Mouse (Mus musculus) stomach, postnatal 0 days (tissue): ENCODE data around the gene Syt2. TPM values are rescaled to one million over a fixed set of nuclear protein-coding genes. Genes with fewer than 3 reads are reported as not detected.

ENCODE experiments used
- ATAC-seq: fragments of 200-750 bp; cut with Nextera tagmentation; 2 replicates; pipeline ENCODE4 v1.8.0; 2017; ENCODE audit not compliant: low FRiP score, low TSS enrichment
- DNase-seq: peaks from one replicate; pipeline ENCODE4 v3.0.0-alpha.2; 2016; ENCODE audit warnings: low spot score
- H3K27ac ChIP-seq: fragments of 300-500 bp; sonication (generic); replicated peaks from 2 replicates; pipeline ENCODE4 v1.5.1; 2014; ENCODE audit warnings: mild to moderate bottlenecking, control low read depth
- H3K27me3 ChIP-seq: fragments of 300-500 bp; sonication (generic); 2 replicates; pipeline ENCODE4 v1.6.1; 2014; ENCODE audit warnings: low read length; ENCODE audit not compliant: control insufficient read depth, insufficient read depth
- H3K36me3 ChIP-seq: fragments of 300-500 bp; sonication (generic); 2 replicates; pipeline ENCODE4 v1.6.1; 2014; ENCODE audit warnings: low read length, mixed read lengths; ENCODE audit not compliant: control insufficient read depth, insufficient read depth
- H3K4me1 ChIP-seq: fragments of 300-500 bp; sonication (generic); replicated peaks from 2 replicates; pipeline ENCODE4 v1.6.1; 2014; ENCODE audit warnings: antibody characterized with exemption; ENCODE audit not compliant: control insufficient read depth, insufficient read depth
- H3K4me2 ChIP-seq: fragments of 300-500 bp; sonication (generic); replicated peaks from 2 replicates; pipeline ENCODE4 v1.6.1; 2014; ENCODE audit warnings: low read depth, mild to moderate bottlenecking, control low read depth, moderate library complexity
- H3K4me3 ChIP-seq: fragments of 300-500 bp; sonication (generic); 2 replicates; pipeline ENCODE4 v1.5.1; 2014; ENCODE audit warnings: low read depth, low read length, control low read depth
- H3K9ac ChIP-seq: fragments of 300-500 bp; sonication (generic); 2 replicates; pipeline ENCODE4 v1.6.1; 2014; ENCODE audit warnings: mild to moderate bottlenecking, low read length, control low read depth, mixed read lengths
- H3K9me3 ChIP-seq: fragments of 300-500 bp; sonication (generic); 2 replicates; pipeline ENCODE4 v1.6.1; 2016; ENCODE audit warnings: low read length; ENCODE audit not compliant: control insufficient read depth
- CTCF ChIP-seq: IDR thresholded peaks from 2 replicates; pipeline ENCODE4 v1.5.1; 2016; ENCODE audit warnings: antibody characterized with exemption, low read depth, mild to moderate bottlenecking, moderate library complexity
- EP300 ChIP-seq: optimal IDR thresholded peaks from 2 replicates; pipeline ENCODE3; 2016; ENCODE audit warnings: antibody characterized with exemption
- WGBS: fragments of 180-500 bp; shearing (Covaris S2); extraction: QIAGEN DNeasy Blood & Tissue Kit; methylation state at CpG from one replicate; pipeline ENCODE4 v1.1.7; 2014; 5-methylcytosine and 5-hydroxymethylcytosine counted together
- polyA plus RNA-seq: library from polyadenylated mRNA; unstranded; fragments of >200 nt; fragmentation: Nextera tagmentation; extraction: Ambion mirVana; gene quantifications from 2 replicates; pipeline ENCODE4 v1.2.1, GENCODE M21; 2015

Gene Syt2
- polyA plus RNA-seq: 0.50 and 0.58 TPM in 2 replicates

DNA sequence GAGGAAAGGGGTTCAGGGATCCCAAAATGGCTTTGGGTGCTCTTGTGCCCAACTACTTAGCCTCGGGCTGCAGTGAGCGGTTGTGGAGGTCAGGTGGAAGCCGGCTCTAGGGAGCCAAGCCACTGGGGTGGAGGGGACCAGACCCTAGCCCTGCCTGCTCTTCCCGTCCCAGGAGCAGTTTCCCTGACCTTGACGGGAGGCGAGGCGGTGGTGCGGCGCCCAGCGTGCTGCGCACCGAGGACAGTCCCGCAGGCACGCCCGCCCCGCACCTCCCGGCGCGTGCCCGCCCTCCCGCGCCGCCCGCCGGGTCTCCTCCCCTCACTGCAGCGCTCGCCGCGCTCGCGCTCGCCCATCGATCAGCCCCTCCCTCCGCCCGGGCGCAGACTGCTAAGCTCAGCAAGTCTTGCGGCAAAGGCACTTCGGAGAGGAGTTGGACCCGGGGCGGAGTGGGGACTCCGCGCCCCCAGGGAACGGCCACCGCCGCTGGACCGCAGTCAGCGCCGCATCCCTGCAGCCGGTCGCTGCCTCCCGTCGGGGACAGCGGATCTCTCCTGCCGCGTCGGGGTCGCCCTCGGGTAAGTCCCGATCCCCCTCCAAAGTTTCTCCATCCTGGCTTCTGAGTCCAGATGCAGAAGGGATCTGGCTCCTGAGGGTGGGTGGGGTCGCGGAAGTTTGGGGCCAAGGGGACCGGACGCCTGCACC, at the start of gene Syt2:
Syt2 (plus strand) TSS at position 417 of the 702 bp plus-strand sequence.
- H3K4me3 ChIP-seq: peak within 1 kb of the TSS; percentile 52
- H3K4me2 ChIP-seq: peak within 1 kb of the TSS; percentile 84
- DNase-seq: peak; percentile 61
- H3K27ac ChIP-seq: no peak within 1 kb of the TSS
- H3K4me1 ChIP-seq: peaks cover 2% of the 10 kb centered on the region; the same call in 1 of the 2 replicates
- under 1% methylated on average over 57 of the region's 63 CpGs for WGBS
- no peaks in the 10 kb centered on the region; the same call in 1 of the 2 replicates for H3K27me3 ChIP-seq
- H3K9ac ChIP-seq: peak within 1 kb of the TSS; percentile 61
- peak; percentile 51 for ATAC-seq
- no peaks in the 10 kb centered on the region for H3K36me3 ChIP-seq
- no peak for TF ChIP-seq EP300
- TF ChIP-seq CTCF: no peak
- H3K9me3 ChIP-seq: no peaks in the 10 kb centered on the region

DNA sequence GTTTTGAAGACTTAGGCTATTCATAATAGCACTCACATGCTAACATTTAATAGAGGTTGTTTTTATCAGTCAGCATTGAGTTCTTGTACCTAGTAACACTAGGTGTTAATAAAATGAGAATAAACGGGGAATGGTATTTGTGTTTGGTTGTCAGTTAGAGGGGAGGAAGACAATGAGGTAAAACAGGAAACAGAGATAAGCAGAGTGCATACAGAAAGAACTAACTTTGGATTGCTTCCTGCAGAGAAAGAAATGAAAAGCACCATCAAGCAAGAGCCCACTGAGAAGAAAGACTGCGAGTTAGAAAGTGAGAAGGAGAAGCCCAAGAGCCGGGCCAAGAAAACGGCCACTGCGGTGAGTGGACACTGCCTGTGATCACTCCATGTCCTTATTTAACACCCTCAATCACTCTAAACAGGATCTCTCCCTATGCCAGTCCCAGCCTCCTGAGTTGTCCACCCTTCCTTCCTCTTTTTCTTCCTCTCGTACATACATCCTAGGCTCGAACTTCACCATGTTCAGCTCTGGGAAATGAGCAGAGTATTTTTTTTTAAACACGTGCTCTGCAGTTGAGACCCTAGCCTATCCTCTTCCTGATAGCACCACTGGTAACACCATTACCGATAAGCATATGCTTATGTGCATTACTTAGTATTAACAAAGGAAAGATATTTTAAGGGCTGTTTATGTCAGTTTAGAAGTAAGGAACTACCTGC, 49.0 kb upstream of the Syt2 start:
- H3K4me3 ChIP-seq: no peak overlapping the region
- ATAC-seq (no peak), DNase-seq (no peak)
- H3K27ac ChIP-seq: no peak overlapping the region
- H3K4me2 ChIP-seq: no peak overlapping the region
- WGBS: 81% methylated on average over 9 of the region's 9 CpGs
- no peak overlapping the region for H3K9ac ChIP-seq
- TF ChIP-seq CTCF: no peak
- TF ChIP-seq EP300: no peak
- no peaks in the 10 kb centered on the region for H3K9me3 ChIP-seq
- H3K4me1 ChIP-seq: no peaks in the 10 kb centered on the region
- no peaks in the 10 kb centered on the region for H3K27me3 ChIP-seq
- peaks cover 28% of the 10 kb centered on the region for H3K36me3 ChIP-seq

DNA sequence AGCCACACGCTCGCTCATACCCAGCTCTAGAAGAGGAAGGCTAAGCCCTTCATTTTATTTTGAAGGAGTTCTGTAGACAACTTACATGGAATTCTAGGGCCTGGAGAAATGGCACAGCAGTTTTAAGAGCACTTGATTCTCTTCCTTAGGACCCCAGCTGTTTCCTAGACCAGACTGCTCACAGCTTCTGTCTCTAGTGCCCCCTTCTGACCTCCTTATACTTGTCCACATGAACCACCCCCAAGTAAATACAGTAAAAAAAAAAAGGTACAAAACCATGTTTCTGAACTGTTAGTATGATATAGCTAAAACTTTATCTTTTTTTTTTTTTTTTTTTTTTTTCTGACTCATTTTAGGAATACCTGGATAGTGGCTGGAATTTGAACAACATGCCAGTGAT, 42.4 kb upstream of the Syt2 start:
- Histone ChIP-seq H3K27ac (no peak overlapping the region), H3K4me2 (no peak overlapping the region), H3K4me3 (no peak overlapping the region), H3K36me3 (peaks cover 24% of the 10 kb centered on the region), H3K9me3 (no peaks in the 10 kb centered on the region), H3K27me3 (no peaks in the 10 kb centered on the region), H3K9ac (no peak overlapping the region), H3K4me1 (no peaks in the 10 kb centered on the region)
- DNase-seq (no peak), ATAC-seq (no peak)
- peak; percentile 20; the same call in 1 of the 2 replicates for TF ChIP-seq CTCF
- TF ChIP-seq EP300: no peak
- WGBS: 100% methylated on average over 2 of the region's 2 CpGs

DNA sequence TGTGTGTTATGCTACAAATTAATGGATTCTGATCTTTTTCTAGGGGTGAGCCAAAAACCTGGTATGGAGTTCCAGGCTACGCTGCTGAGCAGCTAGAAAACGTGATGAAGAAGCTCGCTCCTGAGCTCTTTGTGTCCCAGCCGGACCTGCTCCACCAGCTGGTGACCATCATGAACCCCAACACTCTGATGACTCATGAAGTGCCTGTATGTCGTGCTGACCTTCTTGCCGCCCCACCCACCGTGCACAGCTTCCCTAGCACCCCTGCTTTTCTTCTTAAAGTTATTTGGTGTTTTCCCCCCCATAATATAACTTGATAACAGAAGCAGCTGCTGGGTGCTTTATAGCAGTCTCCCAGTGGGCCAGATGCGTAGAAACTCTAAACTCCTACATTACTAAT, 40.8 kb upstream of the Syt2 start:
- Histone ChIP-seq H3K9me3 (no peaks in the 10 kb centered on the region), H3K9ac (no peak overlapping the region), H3K36me3 (peaks cover 21% of the 10 kb centered on the region), H3K4me2 (no peak overlapping the region), H3K4me3 (no peak overlapping the region), H3K4me1 (no peaks in the 10 kb centered on the region), H3K27me3 (no peaks in the 10 kb centered on the region), H3K27ac (no peak overlapping the region)
- DNase-seq (no peak), ATAC-seq (no peak)
- no peak for TF ChIP-seq EP300
- TF ChIP-seq CTCF: no peak
- 45% methylated on average over 8 of the region's 8 CpGs for WGBS

DNA sequence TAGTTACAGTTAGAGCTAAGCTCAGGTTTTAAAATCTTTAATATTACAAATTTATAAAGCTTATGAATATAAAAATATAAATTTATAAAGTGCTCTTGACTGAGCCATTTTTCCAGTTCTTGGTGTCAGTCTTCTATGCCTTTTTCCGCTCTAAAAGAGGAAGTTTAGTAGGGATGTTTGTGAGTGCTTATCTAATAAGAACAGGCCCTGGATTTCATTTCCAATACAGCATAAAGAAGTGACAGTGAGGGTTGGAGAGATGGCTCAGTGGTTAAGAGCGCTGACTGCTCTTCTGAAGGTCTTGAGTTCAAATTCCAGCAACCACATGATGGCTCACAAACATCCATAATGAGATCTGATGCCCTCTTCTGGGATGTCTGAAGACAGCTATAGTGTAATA, 40.1 kb upstream of the Syt2 start:
- ATAC-seq (no peak), DNase-seq (no peak)
- H3K27ac ChIP-seq: no peak overlapping the region
- no peaks in the 10 kb centered on the region for H3K4me1 ChIP-seq
- H3K36me3 ChIP-seq: peaks cover 19% of the 10 kb centered on the region
- no peaks in the 10 kb centered on the region for H3K9me3 ChIP-seq
- H3K4me3 ChIP-seq: no peak overlapping the region
- WGBS: 87% methylated on average over 2 of the region's 2 CpGs
- no peak for TF ChIP-seq EP300
- no peak for TF ChIP-seq CTCF
- H3K27me3 ChIP-seq: no peaks in the 10 kb centered on the region
- no peak overlapping the region for H3K4me2 ChIP-seq
- no peak overlapping the region for H3K9ac ChIP-seq

DNA sequence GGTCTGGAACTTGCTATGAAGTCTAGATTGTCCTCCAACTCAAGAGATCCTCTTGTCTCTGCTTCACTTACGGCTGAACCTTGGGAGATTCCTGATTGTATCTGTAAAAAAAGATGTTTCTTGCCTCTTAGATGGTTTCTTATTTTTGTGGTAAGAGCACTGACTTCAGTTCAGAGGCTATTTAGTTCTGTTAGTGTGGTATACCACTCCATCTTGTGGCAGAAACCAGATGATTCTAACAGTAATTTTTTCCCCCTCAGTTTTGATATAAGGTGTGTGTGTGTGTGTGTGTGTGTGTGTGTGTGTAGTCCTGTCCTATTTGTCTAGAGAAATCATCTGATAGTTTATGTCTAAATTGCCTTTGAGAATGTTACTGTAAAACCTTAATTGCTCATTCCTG, 39.2 kb upstream of the Syt2 start:
- Histone ChIP-seq H3K27ac (no peak overlapping the region), H3K27me3 (no peaks in the 10 kb centered on the region), H3K36me3 (peaks cover 22% of the 10 kb centered on the region), H3K4me1 (no peaks in the 10 kb centered on the region), H3K4me3 (no peak overlapping the region), H3K4me2 (no peak overlapping the region), H3K9me3 (no peaks in the 10 kb centered on the region), H3K9ac (no peak overlapping the region)
- ATAC-seq (no peak), DNase-seq (no peak)
- 100% methylated on average over 1 of the region's 1 CpGs for WGBS
- TF ChIP-seq CTCF (peak; percentile 55), EP300 (no peak)
